Mouse (Mus musculus): ENCODE results near the gene Src. TPM values are rescaled to one million over a fixed set of nuclear protein-coding genes. Genes with fewer than 3 reads are reported as not detected.

The Src gene
- polyA plus RNA-seq, 1 experiment from 2014 or later: 18.1 TPM

- ATAC-seq: no peak
- Histone ChIP-seq H3K4me2 (replicated peaks) (no peak overlapping the region), H3K9me3 (no peaks in the 10 kb centered on the region), H3K27ac (no peak overlapping the region), H3K36me3 (no peaks in the 10 kb centered on the region), H3K9ac (no peak overlapping the region), H3K4me3 (replicated peaks) (no peak overlapping the region), H3K27me3 (replicated peaks) (no peaks in the 10 kb centered on the region), H3K4me1 (replicated peaks) (peaks cover 44% of the 10 kb centered on the region)
Measured at GRCm38 (mm10) chr2:157419506-157419905, 1.3 kb downstream of the Src start.

- no peaks in the 10 kb centered on the region for H3K9me3 ChIP-seq
- peaks cover 50% of the 10 kb centered on the region for H3K4me1 ChIP-seq (replicated peaks)
- no peak for ATAC-seq
- no peaks in the 10 kb centered on the region for H3K36me3 ChIP-seq
- H3K4me3 ChIP-seq (replicated peaks): no peak overlapping the region
- no peak overlapping the region for H3K27ac ChIP-seq
- H3K9ac ChIP-seq: no peak overlapping the region
- WGBS: 70% methylated on average over 4 of the region's 4 CpGs
- H3K27me3 ChIP-seq (replicated peaks): no peaks in the 10 kb centered on the region
- no peak overlapping the region for H3K4me2 ChIP-seq (replicated peaks)
Measured at GRCm38 (mm10) chr2:157420404-157420803, 2.2 kb downstream of the Src start.

- Histone ChIP-seq H3K27ac (peak overlapping the region; percentile 96), H3K36me3 (no peaks in the 10 kb centered on the region), H3K27me3 (replicated peaks) (no peaks in the 10 kb centered on the region), H3K4me1 (replicated peaks) (peaks cover 67% of the 10 kb centered on the region), H3K9me3 (no peaks in the 10 kb centered on the region), H3K9ac (no peak overlapping the region), H3K4me2 (replicated peaks) (no peak overlapping the region), H3K4me3 (replicated peaks) (no peak overlapping the region)
- peak; percentile 2; the same call in 1 of the 2 replicates for ATAC-seq
- WGBS: 53% methylated on average over 11 of the region's 11 CpGs
Measured at GRCm38 (mm10) chr2:157422062-157422655, 3.9 kb downstream of the Src start.

GRCm38 (mm10) chr2:157422854-157423705, 4.8 kb downstream of the Src start:
- ATAC-seq: peak; percentile 69
- peak overlapping the region; percentile 98 for H3K9ac ChIP-seq
- H3K27me3 ChIP-seq (replicated peaks): no peaks in the 10 kb centered on the region
- H3K36me3 ChIP-seq: no peaks in the 10 kb centered on the region
- 41% methylated on average over 11 of the region's 11 CpGs for WGBS
- peak overlapping the region; percentile 88 for H3K4me2 ChIP-seq (replicated peaks)
- H3K4me3 ChIP-seq (replicated peaks): peak overlapping the region; percentile 80
- peaks cover 66% of the 10 kb centered on the region for H3K4me1 ChIP-seq (replicated peaks)
- H3K27ac ChIP-seq: peak overlapping the region; percentile 96
- H3K9me3 ChIP-seq: no peaks in the 10 kb centered on the region

GRCm38 (mm10) chr2:157423706-157424125, 5.5 kb downstream of the Src start:
- peak overlapping the region; percentile 96 for H3K27ac ChIP-seq
- no peaks in the 10 kb centered on the region for H3K36me3 ChIP-seq
- H3K27me3 ChIP-seq (replicated peaks): no peaks in the 10 kb centered on the region
- peak overlapping the region; percentile 88 for H3K4me2 ChIP-seq (replicated peaks)
- H3K9ac ChIP-seq: peak overlapping the region; percentile 98
- no peak for ATAC-seq
- WGBS: 6% methylated on average over 20 of the region's 21 CpGs
- peaks cover 62% of the 10 kb centered on the region for H3K4me1 ChIP-seq (replicated peaks)
- H3K9me3 ChIP-seq: no peaks in the 10 kb centered on the region
- H3K4me3 ChIP-seq (replicated peaks): peak overlapping the region; percentile 80

GRCm38 (mm10) chr2:157424126-157424903, 6.1 kb downstream of the Src start:
- under 1% methylated on average over 64 of the region's 98 CpGs for WGBS

GRCm38 (mm10) chr2:157424904-157425642, 6.8 kb downstream of the Src start:
- 46% methylated on average over 16 of the region's 16 CpGs for WGBS
- peak overlapping the region; percentile 80 for H3K4me3 ChIP-seq (replicated peaks)
- peaks cover 68% of the 10 kb centered on the region for H3K4me1 ChIP-seq (replicated peaks)
- H3K9ac ChIP-seq: peak overlapping the region; percentile 98
- peak overlapping the region; percentile 96 for H3K27ac ChIP-seq
- no peaks in the 10 kb centered on the region for H3K9me3 ChIP-seq
- H3K27me3 ChIP-seq (replicated peaks): no peaks in the 10 kb centered on the region
- peak; percentile 22 for ATAC-seq
- no peaks in the 10 kb centered on the region for H3K36me3 ChIP-seq
- H3K4me2 ChIP-seq (replicated peaks): peak overlapping the region; percentile 88

More at GRCm38 (mm10) chr2:157424126-157424903, 6.1 kb downstream of the Src start:
- peak overlapping the region; percentile 80 for H3K4me3 ChIP-seq (replicated peaks)
- no peaks in the 10 kb centered on the region for H3K36me3 ChIP-seq
- peak overlapping the region; percentile 88 for H3K4me2 ChIP-seq (replicated peaks)
- H3K27ac ChIP-seq: peak overlapping the region; percentile 96
- H3K9me3 ChIP-seq: no peaks in the 10 kb centered on the region
- ATAC-seq: no peak
- H3K4me1 ChIP-seq (replicated peaks): peaks cover 65% of the 10 kb centered on the region
- H3K27me3 ChIP-seq (replicated peaks): no peaks in the 10 kb centered on the region
- peak overlapping the region; percentile 98 for H3K9ac ChIP-seq

GRCm38 (mm10) chr2:157425643-157425988, 7.4 kb downstream of the Src start:
- 65% methylated on average over 6 of the region's 6 CpGs for WGBS
- ATAC-seq: peak; percentile 72
- Histone ChIP-seq H3K4me3 (replicated peaks) (peak overlapping the region; percentile 80), H3K9ac (peak overlapping the region; percentile 98; the same call in 1 of the 2 replicates), H3K4me2 (replicated peaks) (peak overlapping the region; percentile 88), H3K27ac (peak overlapping the region; percentile 96), H3K9me3 (no peaks in the 10 kb centered on the region), H3K36me3 (no peaks in the 10 kb centered on the region), H3K27me3 (replicated peaks) (no peaks in the 10 kb centered on the region), H3K4me1 (replicated peaks) (peaks cover 69% of the 10 kb centered on the region)

- H3K27me3 ChIP-seq (replicated peaks): no peaks in the 10 kb centered on the region
- H3K9ac ChIP-seq: no peak overlapping the region
- ATAC-seq: no peak
- peaks cover 75% of the 10 kb centered on the region for H3K4me1 ChIP-seq (replicated peaks)
- H3K4me2 ChIP-seq (replicated peaks): peak overlapping the region; percentile 88
- H3K27ac ChIP-seq: peak overlapping the region; percentile 96
- H3K9me3 ChIP-seq: no peaks in the 10 kb centered on the region
- H3K4me3 ChIP-seq (replicated peaks): 0 out of 2 replicates have a peak overlapping the region, but pooled peaks have one; percentile 80
- WGBS: 70% methylated on average over 6 of the region's 6 CpGs
- no peaks in the 10 kb centered on the region for H3K36me3 ChIP-seq
Measured at GRCm38 (mm10) chr2:157426171-157426570, 7.9 kb downstream of the Src start.

GRCm38 (mm10) chr2:157427164-157427563, 8.9 kb downstream of the Src start:
- no peaks in the 10 kb centered on the region for H3K9me3 ChIP-seq
- H3K27me3 ChIP-seq (replicated peaks): no peaks in the 10 kb centered on the region
- 88% methylated on average over 5 of the region's 5 CpGs for WGBS
- H3K4me3 ChIP-seq (replicated peaks): no peak overlapping the region
- no peak overlapping the region for H3K27ac ChIP-seq
- ATAC-seq: no peak
- no peak overlapping the region for H3K4me2 ChIP-seq (replicated peaks)
- H3K4me1 ChIP-seq (replicated peaks): peaks cover 79% of the 10 kb centered on the region
- H3K9ac ChIP-seq: no peak overlapping the region
- no peaks in the 10 kb centered on the region for H3K36me3 ChIP-seq

GRCm38 (mm10) chr2:157428351-157429139, 10.3 kb downstream of the Src start:
- Histone ChIP-seq H3K27ac (no peak overlapping the region), H3K4me3 (replicated peaks) (no peak overlapping the region), H3K36me3 (no peaks in the 10 kb centered on the region), H3K9ac (no peak overlapping the region), H3K4me1 (replicated peaks) (peaks cover 79% of the 10 kb centered on the region), H3K27me3 (replicated peaks) (no peaks in the 10 kb centered on the region), H3K4me2 (replicated peaks) (no peak overlapping the region), H3K9me3 (no peaks in the 10 kb centered on the region)
- ATAC-seq: no peak
- 87% methylated on average over 13 of the region's 13 CpGs for WGBS
